Mouse (Mus musculus): ENCODE results near the gene N6amt1. TPM values are rescaled to one million over a fixed set of nuclear protein-coding genes. Genes with fewer than 3 reads are reported as not detected.

The N6amt1 gene
- total RNA-seq, 1 experiment from 2014 or later = 26.9 TPM

DNA sequence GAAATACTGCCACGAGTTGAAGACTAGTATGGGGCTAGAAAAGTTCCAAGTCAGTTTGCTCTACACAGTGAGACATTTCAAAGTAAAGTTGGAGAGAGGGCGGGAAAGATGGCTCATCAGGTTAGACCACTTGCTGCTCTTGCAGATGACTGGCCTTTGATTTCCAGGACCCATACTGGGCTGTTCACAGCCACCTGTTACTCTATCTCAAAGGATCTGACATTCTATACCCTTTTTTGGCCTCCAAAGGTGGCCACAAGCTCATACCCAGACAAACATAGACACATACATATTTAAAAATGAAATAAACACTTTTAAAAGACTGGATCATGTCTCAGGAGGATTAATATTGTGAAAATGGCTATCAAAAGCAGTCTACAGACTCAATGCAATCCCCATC lies 30.4 kb downstream of the N6amt1 start:
- DNase-seq = no peak

DNA sequence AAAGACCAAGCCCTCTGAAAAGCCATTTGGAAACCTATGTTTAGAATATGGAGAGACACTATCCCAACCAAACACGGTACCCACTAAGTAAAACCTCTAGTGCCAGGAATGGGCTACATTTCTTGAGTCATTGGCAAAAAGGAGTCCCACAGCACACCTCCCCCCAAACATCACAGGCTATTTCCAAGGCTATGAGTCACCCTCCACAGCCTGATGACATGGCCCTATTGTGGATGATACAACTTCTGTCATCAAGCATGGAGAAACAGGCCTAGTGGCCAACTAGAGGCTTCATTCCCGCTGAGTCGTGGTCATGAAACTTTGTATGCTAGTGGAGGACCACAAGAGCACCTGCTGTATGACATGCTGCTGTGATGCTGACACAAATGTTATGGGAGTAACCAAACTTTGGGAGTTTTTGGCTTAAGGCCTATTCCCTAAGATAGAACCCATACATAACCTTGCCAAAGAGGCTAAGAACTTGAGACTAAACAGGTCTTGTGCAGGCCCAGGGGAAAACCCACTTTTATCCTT lies 33.5 kb downstream of the N6amt1 start:
- peak; percentile 4 for DNase-seq

DNA sequence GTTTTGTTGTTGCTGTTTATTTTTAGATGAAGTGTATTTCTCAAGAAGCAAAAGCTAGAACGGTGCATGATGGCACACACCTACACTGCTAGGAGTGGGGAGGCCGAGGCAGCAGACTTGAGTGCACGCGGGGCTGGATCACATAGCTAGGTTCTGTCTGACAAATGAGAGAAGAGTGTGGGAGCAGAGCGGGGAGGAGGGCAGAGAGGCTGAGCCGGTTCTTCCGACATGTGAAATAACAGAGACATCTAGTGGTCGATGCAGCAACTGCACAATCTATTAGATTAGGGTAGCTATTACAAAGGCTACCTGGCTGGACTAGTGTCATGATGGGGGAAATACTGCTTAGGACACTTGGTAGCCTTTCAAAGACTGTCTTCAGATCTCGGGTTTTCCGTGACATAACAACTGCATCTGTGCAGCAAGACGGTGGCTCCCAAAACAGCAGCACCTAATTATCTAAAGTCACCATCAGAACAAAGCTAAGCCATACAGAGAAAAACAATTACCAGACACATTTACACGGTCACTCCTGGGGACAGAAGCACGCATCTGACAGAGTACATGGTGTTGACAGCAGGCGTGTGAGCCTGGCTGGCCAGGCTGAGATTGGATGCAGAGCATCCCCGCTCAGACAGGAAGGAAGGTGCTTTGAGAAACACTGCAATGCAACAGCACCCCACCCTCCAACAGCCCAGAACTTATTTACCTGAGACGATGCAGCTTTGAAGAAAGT lies 40.0 kb downstream of the N6amt1 start:
- DNase-seq = peak; percentile 29

DNA sequence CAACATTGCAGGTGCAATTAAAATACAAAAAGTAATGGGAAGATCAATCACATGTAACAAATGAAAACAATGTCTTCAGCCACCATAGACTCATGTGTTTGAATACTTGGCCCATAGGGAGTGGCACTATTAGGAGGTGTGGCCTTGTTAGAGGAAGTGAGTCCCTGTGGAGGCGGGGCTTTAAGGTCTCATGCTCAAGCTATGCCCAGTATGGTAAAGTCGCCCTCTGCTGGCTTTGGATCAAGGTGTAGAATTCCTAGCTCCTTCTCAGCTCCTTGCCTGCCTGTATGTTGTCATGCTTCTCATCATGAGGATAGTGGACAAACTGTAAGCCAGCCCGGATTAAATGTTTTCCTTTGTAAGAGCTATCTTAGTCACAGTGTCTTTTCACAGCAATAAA lies 51.0 kb downstream of the N6amt1 start:
- DNase-seq = no peak

Other genes with a start within 250 kb of the N6amt1 start
- gene Ltn1, start 78.4 kb downstream of the N6amt1 start, total RNA-seq (2021) = 32.9 and 38.9 TPM in 2 replicates
- gene Rwdd2b, start 86.4 kb downstream of the N6amt1 start, total RNA-seq (2021) = 6.9 and 8.8 TPM in 2 replicates
- gene Usp16, start 100.5 kb downstream of the N6amt1 start, total RNA-seq (2021) = 70.9 and 72.4 TPM in 2 replicates
- gene Cct8, start 141.7 kb downstream of the N6amt1 start, total RNA-seq (2021) = 203 and 229 TPM in 2 replicates
- 0.57 and 0.82 TPM in 2 replicates for gene Map3k7cl, start 199.1 kb downstream of the N6amt1 start, total RNA-seq (2021)